Mouse (Mus musculus) olfactory bulb, adult 2 months (tissue): ENCODE results near the gene Bmyc. TPM values are rescaled to one million over a fixed set of nuclear protein-coding genes. Genes with fewer than 3 reads are reported as not detected.
"Not testable (repeated sequence)": the region's sequence is repeated elsewhere in the genome, so short reads cannot be mapped to it uniquely, and the experiment has no call there.

Source experiments
- H3K27ac ChIP-seq: fragments of 200-500 bp; 2 replicates; pipeline ENCODE4 v1.5.1; 2012; ENCODE audit warnings: low read depth, low read length; ENCODE audit not compliant: insufficient read depth
- H3K4me1 ChIP-seq: fragments of 200-500 bp; 2 replicates; pipeline ENCODE4 v1.6.1; 2012; ENCODE audit warnings: low read length; ENCODE audit not compliant: control insufficient read depth, insufficient read depth
- H3K4me3 ChIP-seq: fragments of 200-500 bp; 2 replicates; pipeline ENCODE4 v1.5.1; 2012; ENCODE audit warnings: mild to moderate bottlenecking, low read depth, low read length, moderate library complexity; ENCODE audit not compliant: insufficient read depth
- CTCF ChIP-seq: fragments of 200-500 bp; IDR thresholded peaks from 2 replicates; pipeline ENCODE4 v1.5.1; 2012; ENCODE audit warnings: low read depth, mild to moderate bottlenecking, low read length, moderate library complexity; ENCODE audit not compliant: insufficient read depth
- POLR2A ChIP-seq: fragments of 200-500 bp; IDR thresholded peaks from 2 replicates; pipeline ENCODE4 v1.6.1; 2012; ENCODE audit warnings: mild to moderate bottlenecking, low read depth, low read length, moderate library complexity; ENCODE audit not compliant: insufficient read depth
- WGBS: fragments of 180-500 bp; shearing (Covaris S2); methylation state at CpG from one replicate; pipeline ENCODE4 v1.1.7; 2018; 5-methylcytosine and 5-hydroxymethylcytosine counted together
- polyA plus RNA-seq: library from polyadenylated mRNA; stranded (reverse); fragments of >200 nt; gene quantifications from 2 replicates; pipeline ENCODE4 v1.2.4, GENCODE M21; 2012; ENCODE audit warnings: low replicate concordance; ENCODE audit not compliant: missing spikeins, insufficient read depth, insufficient read length

Gene Bmyc
- polyA plus RNA-seq, 1 experiment, result not detected

DNA sequence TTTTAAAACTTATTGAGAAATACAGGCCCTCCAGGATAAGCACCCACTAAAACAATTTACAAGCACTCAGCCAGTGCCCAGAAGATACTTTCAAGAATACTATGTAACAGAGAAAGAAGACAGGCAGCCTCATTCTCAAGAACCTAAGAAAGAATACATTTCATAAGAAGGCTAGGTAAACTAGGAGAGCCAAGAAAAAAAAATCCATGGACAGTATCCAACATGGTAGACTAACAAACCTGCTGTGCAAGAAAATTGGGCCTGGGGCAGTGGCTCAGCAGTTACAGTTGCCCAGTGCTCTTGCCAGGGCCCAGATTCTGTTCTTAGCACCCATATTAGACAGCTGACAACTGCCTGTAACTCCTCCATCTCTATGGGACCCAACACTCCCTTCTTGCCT is 10.7 kb downstream of the Bmyc start:
- Histone ChIP-seq H3K27ac (no peak overlapping the region), H3K4me3 (no peak overlapping the region), H3K4me1 (0 out of 2 replicates have a peak, but pooled peaks cover under 1% of the 10 kb centered on the region)
- no peak for TF ChIP-seq CTCF
- no peak for TF ChIP-seq POLR2A

DNA sequence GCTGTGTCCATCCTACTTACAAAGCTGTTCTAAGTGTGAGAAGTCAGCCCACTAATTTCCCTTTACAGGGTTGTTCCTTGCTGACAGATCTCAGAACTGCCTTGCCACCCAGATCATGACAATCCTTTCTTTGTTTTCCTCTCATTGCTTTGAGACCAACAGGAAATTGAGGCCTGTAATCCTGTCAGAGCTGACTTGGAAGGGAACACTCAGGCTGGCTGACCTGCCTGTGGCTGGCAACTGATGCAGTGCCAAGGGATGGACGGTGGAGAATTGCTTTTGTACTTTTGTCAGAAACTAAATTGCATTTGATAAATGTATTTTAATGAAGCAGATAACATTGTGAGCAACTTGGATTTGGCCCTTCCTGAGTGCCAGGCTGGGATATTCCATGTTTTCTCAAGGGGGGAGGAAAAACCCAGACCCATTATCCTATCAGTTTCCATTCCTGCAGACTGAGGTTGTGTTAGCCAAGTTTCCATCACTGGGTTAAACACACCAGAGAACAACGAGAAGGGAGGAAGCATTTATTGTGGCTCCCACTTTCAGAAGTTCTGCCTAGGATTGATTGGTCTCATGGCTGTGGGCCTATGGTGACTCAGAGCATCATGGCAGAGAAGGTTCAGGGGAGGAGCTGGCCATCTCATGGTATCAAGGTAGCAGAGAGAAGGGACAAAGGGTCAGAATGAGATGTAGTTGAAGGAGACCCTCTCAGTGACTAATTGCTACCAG is 26.8 kb downstream of the Bmyc start:
- WGBS, result 33% methylated on average over 2 of the region's 2 CpGs
- TF ChIP-seq CTCF (no peak), POLR2A (no peak)
- H3K27ac ChIP-seq, result no peak overlapping the region
- H3K4me1 ChIP-seq, result no peaks in the 10 kb centered on the region
- no peak overlapping the region for H3K4me3 ChIP-seq

DNA sequence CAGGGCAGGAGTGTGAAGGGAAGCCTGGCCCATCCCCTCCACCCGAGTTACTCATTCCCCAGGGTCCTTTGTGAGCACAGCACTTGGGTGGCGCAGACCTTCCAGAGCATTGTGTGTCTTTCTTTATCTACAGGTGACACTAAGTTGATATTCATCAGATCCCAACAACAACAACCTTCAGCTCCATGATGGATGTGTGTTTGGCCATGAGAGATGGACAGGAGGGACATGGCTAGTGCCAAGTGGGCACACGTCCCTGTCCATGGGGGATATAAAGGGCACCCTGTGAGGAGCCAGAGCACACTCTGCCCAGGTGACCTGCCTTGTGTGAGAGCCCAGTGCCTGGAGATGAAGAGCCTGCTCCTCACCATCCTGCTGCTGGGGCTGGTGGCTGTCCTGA is 30.2 kb downstream of the Bmyc start, which contains the start of gene Obp2b:
TSS of gene Obp2b (plus strand) at position 301 of the 400 bp plus-strand sequence.
- not testable (repeated sequence) for H3K4me3 ChIP-seq, H3K4me1 ChIP-seq, H3K27ac ChIP-seq
- WGBS, result 86% methylated on average over 3 of the region's 3 CpGs

DNA sequence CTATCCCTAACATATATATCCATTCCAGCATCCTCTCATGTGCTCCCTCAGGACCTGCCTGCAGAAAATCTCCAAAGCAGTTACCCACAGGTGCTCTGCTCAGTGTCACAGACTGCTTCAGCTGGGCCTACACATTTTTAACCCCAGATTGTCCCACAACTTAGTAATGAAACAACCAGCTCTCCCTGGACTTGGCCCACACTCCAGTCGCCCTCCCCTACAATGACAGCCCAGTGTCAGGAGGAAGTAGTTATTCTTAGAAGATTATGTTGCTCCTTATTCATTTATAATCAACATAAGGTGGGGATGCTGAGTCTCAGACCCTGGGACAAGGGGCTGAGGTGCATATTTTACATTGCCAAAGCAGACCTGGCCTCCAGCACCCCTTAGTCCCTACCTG is 35.1 kb downstream of the Bmyc start:
- TF ChIP-seq CTCF, result no peak
- no peak for TF ChIP-seq POLR2A
- H3K4me3 ChIP-seq, result no peak overlapping the region
- H3K4me1 ChIP-seq, result no peaks in the 10 kb centered on the region
- H3K27ac ChIP-seq, result no peak overlapping the region
- WGBS, result 71% methylated on average over 1 of the region's 1 CpGs

DNA sequence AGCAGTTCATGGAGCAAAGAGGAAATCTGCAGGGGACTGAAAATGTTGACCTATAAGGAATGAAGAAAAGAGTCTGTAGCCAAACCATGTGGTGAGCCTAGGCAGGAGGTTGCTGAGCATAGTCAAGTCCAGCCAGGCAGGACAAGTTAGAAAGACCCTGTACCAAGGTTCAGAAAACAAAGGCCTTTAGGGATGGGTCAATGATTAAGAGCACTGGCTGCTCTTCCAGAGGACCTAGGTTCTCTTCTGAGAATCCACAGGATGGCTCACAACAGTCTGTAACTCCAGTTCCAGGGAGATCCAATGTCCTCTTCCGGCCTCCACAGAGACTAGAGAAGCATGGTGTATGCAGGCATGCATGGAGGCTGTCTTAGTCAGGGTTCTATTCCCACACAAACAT is 47.7 kb downstream of the Bmyc start:
- WGBS, result 100% methylated on average over 1 of the region's 1 CpGs
- Histone ChIP-seq H3K4me3 (no peak overlapping the region), H3K27ac (no peak overlapping the region), H3K4me1 (0 out of 2 replicates have a peak, but pooled peaks cover 3% of the 10 kb centered on the region)
- TF ChIP-seq CTCF (no peak), POLR2A (no peak)

Other genes starting within 250 kb of the Bmyc start
- gene Clic3, start 249.9 kb upstream of the Bmyc start, polyA plus RNA-seq, result not detected in 2 replicates
- gene Paxx, start 245.6 kb upstream of the Bmyc start, polyA plus RNA-seq, result not detected in 2 replicates
- 758 and 1,988 TPM in 2 replicates for gene Ptgds, start 236.7 kb upstream of the Bmyc start, polyA plus RNA-seq
- gene Lcn12, start 212.8 kb upstream of the Bmyc start, polyA plus RNA-seq, result not detected in 2 replicates
- gene Fbxw5, start 206.0 kb upstream of the Bmyc start, polyA plus RNA-seq, result 706 TPM in 1 of 2 replicates, not detected in the other
- gene C8g, start 205.0 kb upstream of the Bmyc start, polyA plus RNA-seq, result not detected in 2 replicates
- not detected in 2 replicates for gene Traf2, start 159.8 kb upstream of the Bmyc start, polyA plus RNA-seq
- not detected in 2 replicates for gene Edf1, start 148.9 kb upstream of the Bmyc start, polyA plus RNA-seq
- gene Mamdc4, start 131.9 kb upstream of the Bmyc start, polyA plus RNA-seq, result not detected in 2 replicates
- gene Phpt1, start 131.5 kb upstream of the Bmyc start, polyA plus RNA-seq, result not detected in 2 replicates
- gene Ajm1, start 125.0 kb upstream of the Bmyc start, polyA plus RNA-seq, result not detected in 2 replicates
- gene Rabl6, start 98.2 kb upstream of the Bmyc start, polyA plus RNA-seq, result not detected in 2 replicates
- gene Ccdc183, start 89.1 kb upstream of the Bmyc start, polyA plus RNA-seq, result not detected in 2 replicates
- not detected in 2 replicates for gene Tmem141, start 84.7 kb upstream of the Bmyc start, polyA plus RNA-seq
- not detected in 2 replicates for gene Fcna, start 78.7 kb upstream of the Bmyc start, polyA plus RNA-seq
- not detected in 2 replicates for gene Lcn8, start 53.6 kb upstream of the Bmyc start, polyA plus RNA-seq
- not detected in 2 replicates for gene Lcn5, start 48.8 kb upstream of the Bmyc start, polyA plus RNA-seq
- not detected in 2 replicates for gene Lcn6, start 30.0 kb upstream of the Bmyc start, polyA plus RNA-seq
- gene Lcn10, start 24.0 kb upstream of the Bmyc start, polyA plus RNA-seq, result not detected in 2 replicates
- not detected in 2 replicates for gene Obp2a, start 6.7 kb upstream of the Bmyc start, polyA plus RNA-seq
- not detected in 2 replicates for gene Obp2b, start 30.3 kb downstream of the Bmyc start, polyA plus RNA-seq
- gene Lcn3, start 58.8 kb downstream of the Bmyc start, polyA plus RNA-seq, result not detected in 2 replicates
- gene Lcn11, start 70.3 kb downstream of the Bmyc start, polyA plus RNA-seq, result not detected in 2 replicates
- not detected in 2 replicates for gene Gm13539, start 75.5 kb downstream of the Bmyc start, polyA plus RNA-seq
- not detected in 2 replicates for gene Glt6d1, start 109.1 kb downstream of the Bmyc start, polyA plus RNA-seq
- not detected in 2 replicates for gene Lcn9, start 116.4 kb downstream of the Bmyc start, polyA plus RNA-seq
- not detected in 2 replicates for gene Sohlh1, start 140.5 kb downstream of the Bmyc start, polyA plus RNA-seq
- 206 and 256 TPM in 2 replicates for gene Kcnt1, start 157.0 kb downstream of the Bmyc start, polyA plus RNA-seq